Mouse (Mus musculus) megakaryocyte, embryonic 14.5 days (primary cell): ENCODE results near the gene Rassf8. TPM values are rescaled to one million over a fixed set of nuclear protein-coding genes. Genes with fewer than 3 reads are reported as not detected.

Experiments
- H3K27me3 ChIP-seq: replicated peaks from 2 replicates; pipeline ENCODE3; 2012; ENCODE audit warnings: inconsistent platforms
- H3K36me3 ChIP-seq: replicated peaks from 2 replicates; pipeline ENCODE3; 2012; ENCODE audit warnings: low read length, inconsistent platforms, mixed read lengths
- H3K4me1 ChIP-seq: 2 replicates; pipeline ENCODE4 v1.6.1; 2012; ENCODE audit warnings: inconsistent platforms
- H3K4me3 ChIP-seq: replicated peaks from 2 replicates; pipeline ENCODE3; 2012; ENCODE audit warnings: moderate library complexity, mild to moderate bottlenecking, inconsistent platforms
- H3K9me3 ChIP-seq: 2 replicates; pipeline ENCODE4 v1.6.1; 2012; ENCODE audit warnings: inconsistent platforms
- FLI1 ChIP-seq: IDR thresholded peaks from 2 replicates; pipeline ENCODE4 v1.6.1; 2012; ENCODE audit warnings: low read length, inconsistent platforms, mixed read lengths
- GATA1 ChIP-seq: IDR thresholded peaks from 3 replicates; pipeline ENCODE4 v1.6.1; 2012; ENCODE audit warnings: mixed read lengths, low read length, inconsistent platforms, borderline replicate concordance
- polyA plus RNA-seq: library from polyadenylated mRNA; stranded (reverse); fragments of >175 nt; gene quantifications from 2 replicates; pipeline ENCODE4 v1.2.3, GENCODE M21; 2012; ENCODE audit warnings: low replicate concordance; ENCODE audit not compliant: insufficient read depth

Rassf8 gene
- polyA plus RNA-seq, 1 experiment = 0.77 TPM

GRCm38 (mm10) chr6:145793109-145793593, 46.6 kb downstream of the Rassf8 start:
- Histone ChIP-seq H3K9me3 (peaks cover 6% of the 10 kb centered on the region), H3K27me3 (peaks cover 19% of the 10 kb centered on the region)
- TF ChIP-seq GATA1 (no peak), FLI1 (no peak)

DNA sequence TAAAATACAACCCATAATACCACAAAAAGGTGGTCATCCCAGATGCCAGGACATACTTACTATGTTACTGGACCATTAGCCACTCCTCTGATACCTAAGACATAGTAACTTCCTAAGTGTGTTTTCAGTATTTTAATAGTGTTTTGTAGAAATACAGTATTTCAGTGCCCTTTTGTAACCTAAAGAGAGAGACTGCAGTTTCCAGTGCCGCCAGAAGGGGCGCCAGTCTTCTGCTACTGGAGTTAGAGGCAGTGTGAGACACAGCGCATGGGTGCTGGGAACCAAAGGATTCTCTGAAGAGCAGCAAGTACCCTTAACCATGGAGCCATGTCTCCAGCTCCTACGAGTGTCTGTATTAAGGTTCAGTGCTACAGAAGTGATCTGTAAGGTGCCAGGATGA, 48.1 kb downstream of the Rassf8 start:
- Histone ChIP-seq H3K4me3 (no peak overlapping the region), H3K4me1 (peaks cover 10% of the 10 kb centered on the region; the same call in 1 of the 2 replicates), H3K27me3 (peaks cover 15% of the 10 kb centered on the region), H3K9me3 (peaks cover 6% of the 10 kb centered on the region), H3K36me3 (no peaks in the 10 kb centered on the region)
- TF ChIP-seq GATA1 (no peak), FLI1 (no peak)

More at GRCm38 (mm10) chr6:145793109-145793593, 46.6 kb downstream of the Rassf8 start:
- H3K4me3 ChIP-seq = no peak overlapping the region
- peaks cover 10% of the 10 kb centered on the region; the same call in 1 of the 2 replicates for H3K4me1 ChIP-seq
- no peaks in the 10 kb centered on the region for H3K36me3 ChIP-seq

DNA sequence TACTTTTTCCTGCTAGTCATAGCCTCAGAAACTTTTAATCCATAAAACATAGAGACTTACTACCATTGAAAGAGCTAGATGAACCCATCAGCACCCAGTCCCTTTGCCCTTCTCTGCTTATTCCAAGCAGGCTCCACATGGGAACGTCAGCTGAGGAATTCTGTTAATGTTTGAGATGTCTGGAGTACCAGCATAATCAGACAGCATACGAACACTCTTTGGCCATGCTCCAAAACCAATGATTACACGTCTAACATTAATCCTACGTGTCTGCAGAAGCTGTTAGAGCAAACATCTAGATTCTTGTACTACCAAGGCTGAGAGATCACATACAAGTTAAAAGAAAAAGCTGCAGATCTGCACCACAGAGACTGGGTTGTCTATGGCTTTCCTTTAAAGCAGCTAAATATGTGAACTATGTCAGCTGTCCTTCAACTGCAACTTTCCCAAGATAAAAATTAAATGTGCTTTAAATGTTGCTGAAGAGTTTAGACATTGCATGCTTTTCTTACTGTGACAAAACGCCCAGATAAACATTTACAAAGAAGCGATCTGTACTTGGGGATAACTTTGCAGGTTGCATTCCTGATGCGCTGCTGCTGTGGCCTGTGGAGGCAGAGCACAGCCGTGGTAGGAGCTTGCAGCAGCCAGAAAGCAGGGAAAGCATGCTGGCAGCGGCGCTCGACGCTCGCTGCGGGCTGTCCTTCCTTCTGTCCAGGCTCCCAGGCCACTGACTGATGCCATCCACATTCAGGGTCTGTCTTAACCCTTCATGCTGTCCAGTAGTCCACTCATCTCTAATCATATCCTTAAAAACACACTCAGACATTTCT, 49.9 kb downstream of the Rassf8 start:
- Histone ChIP-seq H3K4me1 (peaks cover 10% of the 10 kb centered on the region; the same call in 1 of the 2 replicates), H3K36me3 (no peaks in the 10 kb centered on the region), H3K27me3 (peaks cover 11% of the 10 kb centered on the region), H3K4me3 (no peak overlapping the region), H3K9me3 (peaks cover 6% of the 10 kb centered on the region)
- TF ChIP-seq GATA1 = no peak
- no peak for TF ChIP-seq FLI1

- TF ChIP-seq FLI1 (no peak), GATA1 (no peak)
Measured at GRCm38 (mm10) chr6:145797692-145798091, 51.1 kb downstream of the Rassf8 start.

DNA sequence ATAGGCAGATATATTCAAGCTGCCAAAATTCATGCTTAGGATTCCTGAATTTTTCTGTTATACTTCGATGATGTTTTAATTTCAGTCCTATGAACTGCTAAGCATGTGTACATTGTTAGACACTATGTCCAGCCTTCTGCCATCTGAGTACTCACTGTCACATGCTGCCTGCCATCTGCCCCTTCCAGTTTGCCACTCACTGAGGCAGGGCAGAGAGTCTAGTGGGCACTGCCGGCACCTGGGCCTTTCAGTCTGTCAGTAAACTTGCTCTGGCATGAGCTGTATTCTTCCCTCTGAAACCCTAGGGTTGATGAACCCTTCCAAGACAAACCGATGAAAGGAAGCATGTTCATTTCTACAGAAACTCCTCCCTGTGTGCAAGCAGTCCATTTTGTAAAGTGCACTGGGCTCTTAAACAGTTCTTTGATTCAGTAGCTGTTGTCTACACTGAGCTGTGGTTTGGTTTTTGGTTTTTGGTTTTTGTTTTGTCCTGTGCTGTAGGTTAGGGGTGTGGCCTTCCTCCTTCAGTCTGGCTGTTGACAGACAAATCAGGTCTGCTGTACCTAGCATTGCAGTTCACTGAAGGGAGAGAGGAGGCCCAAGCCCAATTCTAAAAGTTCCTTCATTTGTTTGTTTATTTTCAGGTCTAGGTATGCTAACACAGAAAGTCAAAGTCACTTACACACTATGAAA, 55.4 kb downstream of the Rassf8 start:
- Histone ChIP-seq H3K4me1 (peaks cover 9% of the 10 kb centered on the region; the same call in 1 of the 2 replicates), H3K27me3 (peaks cover 27% of the 10 kb centered on the region), H3K36me3 (no peaks in the 10 kb centered on the region), H3K4me3 (no peak overlapping the region), H3K9me3 (no peaks in the 10 kb centered on the region)
- TF ChIP-seq GATA1 (no peak), FLI1 (no peak)

More at GRCm38 (mm10) chr6:145797692-145798091, 51.1 kb downstream of the Rassf8 start:
- peaks cover 6% of the 10 kb centered on the region for H3K9me3 ChIP-seq
- H3K27me3 ChIP-seq = peaks cover 9% of the 10 kb centered on the region
- H3K36me3 ChIP-seq = no peaks in the 10 kb centered on the region
- peak overlapping the region; percentile 28 for H3K4me3 ChIP-seq
- H3K4me1 ChIP-seq = peaks cover 6% of the 10 kb centered on the region; the same call in 1 of the 2 replicates

DNA sequence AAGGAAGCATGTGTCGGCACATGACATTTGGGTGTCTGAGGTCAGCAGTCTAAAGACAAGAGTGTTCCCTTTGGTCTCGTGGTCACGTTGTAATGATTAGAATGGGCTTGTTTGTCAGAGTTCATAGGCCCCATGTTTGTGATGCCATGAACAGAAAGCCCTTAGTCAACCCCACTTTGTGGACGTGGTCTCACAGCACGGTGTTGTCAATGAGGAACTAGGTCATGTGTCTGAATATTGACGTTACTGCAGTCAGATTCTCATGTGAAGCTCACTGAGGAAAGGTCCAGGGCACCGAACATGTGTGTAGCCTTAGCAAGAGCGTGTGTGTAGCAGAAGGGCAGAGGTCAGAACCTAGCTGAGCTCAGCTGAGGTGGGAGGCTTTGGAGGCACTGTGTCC, 56.3 kb downstream of the Rassf8 start:
- TF ChIP-seq FLI1 = no peak
- TF ChIP-seq GATA1 = no peak
- Histone ChIP-seq H3K27me3 (peaks cover 29% of the 10 kb centered on the region), H3K4me3 (peak overlapping the region; percentile 2), H3K9me3 (no peaks in the 10 kb centered on the region), H3K4me1 (peaks cover 9% of the 10 kb centered on the region; the same call in 1 of the 2 replicates), H3K36me3 (no peaks in the 10 kb centered on the region)

- H3K27me3 ChIP-seq = peaks cover 29% of the 10 kb centered on the region
- peaks cover 9% of the 10 kb centered on the region; the same call in 1 of the 2 replicates for H3K4me1 ChIP-seq
- H3K4me3 ChIP-seq = peak overlapping the region; percentile 34
- no peaks in the 10 kb centered on the region for H3K36me3 ChIP-seq
- H3K9me3 ChIP-seq = no peaks in the 10 kb centered on the region
- TF ChIP-seq FLI1 (no peak), GATA1 (no peak)
Measured at GRCm38 (mm10) chr6:145804276-145804675, 57.7 kb downstream of the Rassf8 start.

- TF ChIP-seq FLI1 = no peak
- no peak for TF ChIP-seq GATA1
- Histone ChIP-seq H3K27me3 (peaks cover 35% of the 10 kb centered on the region), H3K36me3 (no peaks in the 10 kb centered on the region), H3K4me1 (peaks cover 9% of the 10 kb centered on the region; the same call in 1 of the 2 replicates), H3K9me3 (no peaks in the 10 kb centered on the region), H3K4me3 (no peak overlapping the region)
Measured at GRCm38 (mm10) chr6:145806784-145807183, 60.2 kb downstream of the Rassf8 start.

DNA sequence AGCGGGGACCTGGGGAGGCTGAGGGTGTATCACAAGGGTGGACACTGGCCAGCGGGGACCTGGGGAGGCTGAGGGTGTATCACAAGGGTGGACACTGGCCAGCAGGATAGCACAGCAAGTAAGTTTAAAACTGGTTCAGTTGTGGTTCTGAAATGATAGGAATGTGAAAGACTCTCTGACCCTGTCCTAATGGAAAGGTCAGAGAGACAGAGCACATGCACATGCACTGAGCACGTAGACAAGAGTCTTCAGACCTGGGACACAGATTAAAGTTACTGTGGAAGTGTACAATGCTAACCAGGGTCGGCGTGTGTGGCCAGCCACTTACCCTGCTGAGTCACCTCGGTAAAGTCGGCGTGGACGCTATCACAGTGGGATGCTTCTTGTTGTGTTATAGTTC, 61.4 kb downstream of the Rassf8 start:
- Histone ChIP-seq H3K27me3 (peaks cover 35% of the 10 kb centered on the region), H3K36me3 (no peaks in the 10 kb centered on the region)

DNA sequence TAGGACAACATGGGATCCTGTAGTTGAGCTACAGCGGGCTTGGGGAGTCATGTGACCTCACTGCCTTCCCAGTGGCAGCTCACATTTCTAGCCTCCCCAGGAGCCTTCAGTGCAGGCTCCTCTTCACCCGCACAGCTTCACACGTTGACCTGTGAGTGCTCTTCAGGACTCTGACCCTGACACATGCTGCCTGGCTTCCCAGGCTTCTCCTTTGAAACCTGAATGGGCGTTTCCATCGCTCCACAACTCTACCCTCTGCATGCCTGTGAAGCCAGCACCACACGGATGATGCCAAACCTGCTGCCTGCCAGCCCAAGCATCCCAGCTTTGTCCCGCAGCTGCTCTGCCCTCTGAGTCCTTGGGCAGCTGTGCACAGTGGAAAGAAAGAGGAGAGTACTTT, 63.0 kb downstream of the Rassf8 start:
- no peaks in the 10 kb centered on the region for H3K36me3 ChIP-seq
- H3K27me3 ChIP-seq = peaks cover 22% of the 10 kb centered on the region
- no peak overlapping the region for H3K4me3 ChIP-seq
- no peak for TF ChIP-seq GATA1
- no peak for TF ChIP-seq FLI1
- H3K4me1 ChIP-seq = no peaks in the 10 kb centered on the region
- no peaks in the 10 kb centered on the region for H3K9me3 ChIP-seq

More for the DNA sequence above, 61.4 kb downstream of the Rassf8 start:
- TF ChIP-seq GATA1 = no peak
- TF ChIP-seq FLI1 = no peak
- Histone ChIP-seq H3K4me1 (peaks cover 7% of the 10 kb centered on the region; the same call in 1 of the 2 replicates), H3K9me3 (no peaks in the 10 kb centered on the region), H3K4me3 (no peak overlapping the region)
